Mouse (Mus musculus): Measurements from ENCODE around the gene Cadps2.

- TF ChIP-seq POLR2A (IDR thresholded peaks at IDR 0.05; ENCODE audit: low read depth, low read length) = no peak
- no peak for TF ChIP-seq CTCF (conservative IDR thresholded peaks at IDR 0.05; ENCODE audit: insufficient read depth, insufficient read length, low read depth, low read length)
These were observed 316.7 kb downstream of the Cadps2 start for GRCm38 (mm10) chr6:23522556-23522955.

Measured in kidney, adult 2 months (tissue).